Mouse (Mus musculus): ENCODE data around the gene Dmrta2. TPM values are rescaled to one million over a fixed set of nuclear protein-coding genes. Genes with fewer than 3 reads are reported as not detected.

Dmrta2 gene
- polyA plus RNA-seq, 1 experiment from 2014 or later = 3.2 TPM

- H3K9ac ChIP-seq (replicated peaks) = peak overlapping the region; percentile 64
- H3K4me2 ChIP-seq (replicated peaks) = peak overlapping the region; percentile 49
- H3K9me3 ChIP-seq = no peaks in the 10 kb centered on the region
- 2% methylated on average over 37 of the region's 37 CpGs for WGBS
- peak overlapping the region; percentile 78 for H3K27ac ChIP-seq (replicated peaks)
- peaks cover 53% of the 10 kb centered on the region for H3K4me1 ChIP-seq
- peak overlapping the region; percentile 52 for H3K4me3 ChIP-seq
- no peaks in the 10 kb centered on the region for H3K36me3 ChIP-seq
- ATAC-seq (ENCODE audit: low FRiP score, low read depth) = no peak
- H3K27me3 ChIP-seq = peaks cover 99% of the 10 kb centered on the region
Observed at GRCm38 (mm10) chr4:109981083-109981870, 3.4 kb downstream of the Dmrta2 start.

GRCm38 (mm10) chr4:109981871-109982680, 4.2 kb downstream of the Dmrta2 start:
- Histone ChIP-seq H3K27ac (replicated peaks) (peak overlapping the region; percentile 78), H3K4me3 (peak overlapping the region; percentile 52), H3K9me3 (no peaks in the 10 kb centered on the region), H3K4me2 (replicated peaks) (peak overlapping the region; percentile 49), H3K9ac (replicated peaks) (peak overlapping the region; percentile 64), H3K4me1 (peaks cover 55% of the 10 kb centered on the region), H3K36me3 (no peaks in the 10 kb centered on the region), H3K27me3 (peaks cover 99% of the 10 kb centered on the region)
- 1% methylated on average over 83 of the region's 99 CpGs for WGBS
- ATAC-seq (ENCODE audit: low FRiP score, low read depth) = no peak

DNA sequence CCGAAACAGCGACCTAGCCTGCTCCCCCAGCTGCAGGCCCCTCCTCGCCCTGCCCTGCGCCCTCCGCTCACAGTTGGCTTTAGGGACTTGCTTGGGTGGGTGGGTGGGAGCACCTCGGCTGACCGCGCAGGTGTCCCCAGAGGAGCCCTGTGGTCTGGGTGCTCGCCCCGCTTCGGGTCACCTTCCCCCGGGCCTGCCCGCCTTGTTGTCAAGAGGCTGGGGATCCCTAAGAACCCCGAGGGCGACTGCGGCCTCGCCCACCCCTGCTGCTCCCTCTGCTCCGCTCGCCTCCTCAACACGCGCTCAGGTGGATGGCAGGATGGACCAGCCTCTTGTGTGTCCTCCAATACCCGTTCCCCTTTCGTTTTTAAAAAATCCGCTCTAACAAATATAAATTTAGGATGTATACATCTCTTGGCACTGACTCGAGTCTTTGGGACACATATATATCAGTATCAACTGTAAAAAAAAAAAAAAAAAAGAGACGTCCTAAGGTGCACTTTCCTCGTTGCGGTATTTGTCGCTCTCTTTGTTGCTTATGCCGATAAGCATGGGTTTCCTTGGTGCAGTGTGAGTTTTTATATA, 4.9 kb downstream of the Dmrta2 start:
- no peaks in the 10 kb centered on the region for H3K9me3 ChIP-seq
- WGBS = 3% methylated on average over 26 of the region's 30 CpGs
- peaks cover 99% of the 10 kb centered on the region for H3K27me3 ChIP-seq
- no peak for ATAC-seq (ENCODE audit: low FRiP score, low read depth)
- peak overlapping the region; percentile 49 for H3K4me2 ChIP-seq (replicated peaks)
- H3K36me3 ChIP-seq = no peaks in the 10 kb centered on the region
- peak overlapping the region; percentile 78 for H3K27ac ChIP-seq (replicated peaks)
- peaks cover 50% of the 10 kb centered on the region for H3K4me1 ChIP-seq
- H3K4me3 ChIP-seq = peak overlapping the region; percentile 52
- H3K9ac ChIP-seq (replicated peaks) = peak overlapping the region; percentile 64

DNA sequence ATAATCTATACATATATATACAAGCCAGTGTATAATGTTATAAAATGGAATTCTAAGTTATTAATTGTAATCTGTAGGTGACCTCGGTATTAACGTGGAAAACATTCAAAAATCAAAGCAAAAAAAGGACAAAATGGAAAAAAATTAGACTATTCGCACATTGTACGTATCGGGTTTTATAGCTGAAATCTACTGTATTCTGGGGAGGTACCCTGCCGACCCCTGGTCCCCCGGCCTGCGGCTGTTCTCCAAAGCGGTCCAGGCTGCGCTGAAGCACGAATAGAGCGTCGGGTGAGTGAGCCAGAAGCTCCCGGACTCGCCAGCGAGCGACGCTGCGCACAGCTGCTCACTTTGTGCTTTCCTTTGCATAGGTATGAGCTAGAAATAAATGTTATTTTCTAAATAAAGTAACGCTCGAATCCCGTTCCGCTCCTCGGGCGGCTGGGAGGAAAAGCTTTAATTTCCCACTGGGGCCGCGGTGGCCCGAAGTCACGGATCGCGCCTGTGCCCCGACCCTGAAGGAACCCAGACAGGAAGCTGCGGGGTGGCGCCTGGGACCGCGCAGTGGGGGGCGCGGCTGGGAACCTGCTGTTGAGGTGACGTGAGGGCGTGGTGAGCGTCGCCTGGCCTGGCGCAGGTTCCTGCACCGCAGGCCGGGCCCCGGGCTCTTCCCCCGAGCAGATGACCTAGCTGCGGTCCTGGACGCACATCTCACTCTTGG, 5.6 kb downstream of the Dmrta2 start:
- Histone ChIP-seq H3K9ac (replicated peaks) (peak overlapping the region; percentile 43), H3K4me1 (peaks cover 43% of the 10 kb centered on the region), H3K9me3 (no peaks in the 10 kb centered on the region), H3K4me3 (peak overlapping the region; percentile 30), H3K36me3 (no peaks in the 10 kb centered on the region), H3K27me3 (peaks cover 99% of the 10 kb centered on the region), H3K4me2 (replicated peaks) (peak overlapping the region; percentile 49), H3K27ac (replicated peaks) (peak overlapping the region; percentile 67)
- ATAC-seq (ENCODE audit: low FRiP score, low read depth) = 0 out of 2 replicates have a peak, but pooled peaks have one; percentile 2
- under 1% methylated on average over 49 of the region's 49 CpGs for WGBS

DNA sequence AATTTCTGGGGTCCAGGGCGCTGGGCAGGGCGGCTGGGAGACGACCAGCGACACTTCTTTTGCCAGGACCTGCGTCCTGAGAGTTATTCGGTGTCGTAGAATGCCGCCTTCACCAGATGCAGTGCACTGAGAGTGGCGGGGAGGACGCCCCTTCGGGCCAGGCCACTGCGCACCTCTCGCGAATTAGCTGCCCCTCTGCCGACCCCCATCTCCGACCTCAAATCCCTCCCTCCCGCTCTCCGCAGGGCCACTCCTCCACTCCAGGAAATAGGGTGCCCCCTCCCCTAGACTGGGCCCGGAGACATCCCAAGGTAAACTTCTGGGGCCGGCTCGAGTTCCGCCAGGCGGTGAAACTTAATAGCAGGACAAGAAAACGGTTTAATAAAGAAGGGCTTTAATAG, 6.2 kb downstream of the Dmrta2 start:
- H3K27me3 ChIP-seq = peaks cover 99% of the 10 kb centered on the region
- no peaks in the 10 kb centered on the region for H3K9me3 ChIP-seq
- H3K9ac ChIP-seq (replicated peaks) = peak overlapping the region; percentile 43
- peak overlapping the region; percentile 39 for H3K4me2 ChIP-seq (replicated peaks)
- peak overlapping the region; percentile 68 for H3K27ac ChIP-seq (replicated peaks)
- ATAC-seq (ENCODE audit: low FRiP score, low read depth) = peak; percentile 24; the same call in 1 of the 2 replicates
- peaks cover 42% of the 10 kb centered on the region for H3K4me1 ChIP-seq
- WGBS = under 1% methylated on average over 24 of the region's 24 CpGs
- no peaks in the 10 kb centered on the region for H3K36me3 ChIP-seq
- peak overlapping the region; percentile 30 for H3K4me3 ChIP-seq

DNA sequence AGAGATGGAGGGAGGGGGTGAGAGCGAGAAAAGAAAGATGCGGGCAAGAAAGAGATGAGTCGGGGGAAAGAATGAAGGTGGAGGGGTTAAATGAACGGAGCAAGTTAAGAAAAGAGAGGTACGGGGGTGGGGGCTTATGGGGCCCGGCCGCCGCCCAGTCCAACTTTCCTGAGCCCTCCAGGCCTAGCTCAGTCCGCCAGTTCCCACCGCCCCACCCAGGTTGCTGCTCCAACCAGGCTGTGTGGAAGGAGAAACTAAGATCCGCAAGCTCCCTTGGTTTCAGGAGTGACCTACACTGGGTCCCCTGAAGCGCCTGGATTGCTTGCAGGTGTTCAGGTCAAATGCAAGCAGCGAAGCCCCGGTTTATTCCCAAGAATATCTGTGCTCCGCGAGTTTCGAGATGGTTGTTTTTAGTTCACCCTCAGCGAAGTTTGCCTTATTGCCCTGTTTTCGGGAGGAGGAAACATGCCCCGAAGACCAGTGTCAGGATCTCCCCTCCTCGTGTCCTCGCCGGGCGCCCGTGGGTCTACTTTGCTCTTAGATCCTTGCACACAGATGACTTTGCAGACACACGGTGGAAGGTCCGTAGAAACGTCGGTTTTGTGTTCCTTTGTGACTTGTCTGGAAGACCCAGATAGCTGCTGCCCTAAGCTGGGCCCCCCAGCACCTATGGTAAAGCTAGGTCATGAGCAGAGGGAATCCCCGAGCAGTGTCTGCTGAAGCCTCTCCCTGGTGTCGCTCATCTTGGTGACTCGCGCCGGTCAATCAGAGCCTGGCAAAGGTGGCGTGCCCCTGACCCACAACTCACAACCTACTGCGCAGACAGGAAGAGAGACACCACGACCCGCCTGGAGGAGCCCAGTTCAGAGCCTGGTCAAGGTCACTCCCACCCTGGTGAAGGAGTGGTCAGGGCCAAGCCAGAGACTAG, 6.9 kb downstream of the Dmrta2 start:
- ATAC-seq (ENCODE audit: low FRiP score, low read depth) = peak; percentile 9; the same call in 1 of the 2 replicates
- peak overlapping the region; percentile 68 for H3K27ac ChIP-seq (replicated peaks)
- H3K4me3 ChIP-seq = peak overlapping the region; percentile 30
- H3K36me3 ChIP-seq = no peaks in the 10 kb centered on the region
- H3K27me3 ChIP-seq = peaks cover 99% of the 10 kb centered on the region
- 1% methylated on average over 38 of the region's 38 CpGs for WGBS
- no peaks in the 10 kb centered on the region for H3K9me3 ChIP-seq
- peak overlapping the region; percentile 39 for H3K4me2 ChIP-seq (replicated peaks)
- H3K4me1 ChIP-seq = peaks cover 39% of the 10 kb centered on the region
- peak overlapping the region; percentile 43 for H3K9ac ChIP-seq (replicated peaks)

GRCm38 (mm10) chr4:109985424-109986172, 7.7 kb downstream of the Dmrta2 start:
- no peaks in the 10 kb centered on the region for H3K9me3 ChIP-seq
- H3K27me3 ChIP-seq = peaks cover 95% of the 10 kb centered on the region
- H3K4me3 ChIP-seq = no peak overlapping the region
- H3K27ac ChIP-seq (replicated peaks) = peak overlapping the region; percentile 68; the same call in 1 of the 2 replicates
- H3K9ac ChIP-seq (replicated peaks) = 0 out of 2 replicates have a peak overlapping the region, but pooled peaks have one; percentile 43
- no peak for ATAC-seq (ENCODE audit: low FRiP score, low read depth)
- peak overlapping the region; percentile 39 for H3K4me2 ChIP-seq (replicated peaks)
- H3K36me3 ChIP-seq = no peaks in the 10 kb centered on the region
- 4% methylated on average over 16 of the region's 16 CpGs for WGBS
- peaks cover 32% of the 10 kb centered on the region for H3K4me1 ChIP-seq

DNA sequence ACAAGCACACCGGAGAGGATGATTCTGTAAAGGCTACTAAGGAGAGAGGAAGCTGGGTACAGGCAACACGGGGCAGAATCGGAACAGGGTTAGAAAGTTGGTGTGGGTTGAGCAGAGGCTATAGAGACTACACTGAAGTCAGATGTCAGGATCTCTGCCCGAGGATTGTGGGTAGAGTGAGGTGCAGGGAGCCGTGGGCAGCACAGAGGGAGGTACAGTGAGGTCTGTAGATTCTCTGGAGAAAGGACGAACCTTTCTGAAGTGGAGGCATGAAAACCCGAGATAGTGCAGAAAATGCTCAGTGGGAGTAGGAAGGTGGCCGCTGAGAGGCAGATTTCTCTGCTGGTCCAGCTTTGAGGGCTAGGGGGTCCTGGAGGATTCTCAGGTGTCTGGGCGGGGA, 8.4 kb downstream of the Dmrta2 start:
- H3K4me2 ChIP-seq (replicated peaks) = no peak overlapping the region
- H3K27me3 ChIP-seq = peaks cover 92% of the 10 kb centered on the region
- H3K4me1 ChIP-seq = peaks cover 32% of the 10 kb centered on the region
- no peak for ATAC-seq (ENCODE audit: low FRiP score, low read depth)
- H3K27ac ChIP-seq (replicated peaks) = 0 out of 2 replicates have a peak overlapping the region, but pooled peaks have one; percentile 11
- no peaks in the 10 kb centered on the region for H3K36me3 ChIP-seq
- WGBS = under 1% methylated on average over 9 of the region's 9 CpGs
- H3K4me3 ChIP-seq = no peak overlapping the region
- no peaks in the 10 kb centered on the region for H3K9me3 ChIP-seq
- no peak overlapping the region for H3K9ac ChIP-seq (replicated peaks)

DNA sequence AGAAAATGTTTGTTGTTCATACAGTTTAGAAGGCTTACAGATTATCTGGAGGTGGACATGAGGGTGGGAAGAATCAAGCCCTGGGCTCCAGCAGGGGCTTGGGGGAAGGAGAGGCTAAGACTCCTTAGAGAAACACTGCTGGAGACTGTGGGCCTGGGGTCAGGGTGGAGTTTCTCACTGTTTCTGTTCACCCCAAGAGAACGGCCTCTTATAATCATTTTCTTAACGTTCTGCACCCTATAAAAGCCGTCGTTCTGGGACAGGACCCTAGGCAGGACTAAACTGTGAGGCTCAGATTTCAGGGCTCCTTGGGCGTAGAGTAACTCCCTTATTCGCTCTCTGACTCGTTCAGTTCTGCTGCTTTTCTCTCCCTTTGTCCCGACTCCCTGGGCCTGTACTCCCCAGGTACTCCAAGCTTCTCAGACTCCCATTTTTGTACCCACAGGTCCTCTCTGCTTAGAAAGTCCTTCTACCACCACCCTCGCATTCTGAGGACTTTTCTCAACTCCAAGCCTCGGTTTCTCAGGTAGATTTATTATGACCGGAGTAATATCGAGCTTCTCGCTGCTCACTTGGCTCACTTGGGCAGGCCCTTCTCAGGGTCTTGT, 9.0 kb downstream of the Dmrta2 start:
- 4% methylated on average over 13 of the region's 13 CpGs for WGBS

More for the DNA sequence above, 9.0 kb downstream of the Dmrta2 start:
- no peaks in the 10 kb centered on the region for H3K36me3 ChIP-seq
- no peaks in the 10 kb centered on the region for H3K9me3 ChIP-seq
- H3K4me2 ChIP-seq (replicated peaks) = no peak overlapping the region
- H3K27me3 ChIP-seq = peaks cover 86% of the 10 kb centered on the region
- no peak overlapping the region for H3K4me3 ChIP-seq
- no peak overlapping the region for H3K27ac ChIP-seq (replicated peaks)
- H3K4me1 ChIP-seq = peaks cover 30% of the 10 kb centered on the region
- no peak for ATAC-seq (ENCODE audit: low FRiP score, low read depth)
- H3K9ac ChIP-seq (replicated peaks) = no peak overlapping the region
